Mouse (Mus musculus) megakaryocyte, embryonic 14.5 days (primary cell): Measurements from ENCODE around the gene Tifa. TPM values are rescaled to one million over a fixed set of nuclear protein-coding genes. Genes with fewer than 3 reads are reported as not detected.
A peak's percentile ranks its signal among the peaks of the same experiment; 100 is the strongest.

Experiments
- H3K27me3 ChIP-seq: replicated peaks from 2 replicates; pipeline ENCODE3; 2012; ENCODE audit warnings: inconsistent platforms
- H3K36me3 ChIP-seq: replicated peaks from 2 replicates; pipeline ENCODE3; 2012; ENCODE audit warnings: low read length, inconsistent platforms, mixed read lengths
- H3K4me1 ChIP-seq: 2 replicates; pipeline ENCODE4 v1.6.1; 2012; ENCODE audit warnings: inconsistent platforms
- H3K4me3 ChIP-seq: replicated peaks from 2 replicates; pipeline ENCODE3; 2012; ENCODE audit warnings: moderate library complexity, mild to moderate bottlenecking, inconsistent platforms
- H3K9me3 ChIP-seq: 2 replicates; pipeline ENCODE4 v1.6.1; 2012; ENCODE audit warnings: inconsistent platforms
- FLI1 ChIP-seq: IDR thresholded peaks from 2 replicates; pipeline ENCODE4 v1.6.1; 2012; ENCODE audit warnings: low read length, inconsistent platforms, mixed read lengths
- GATA1 ChIP-seq: IDR thresholded peaks from 3 replicates; pipeline ENCODE4 v1.6.1; 2012; ENCODE audit warnings: mixed read lengths, low read length, inconsistent platforms, borderline replicate concordance
- polyA plus RNA-seq: library from polyadenylated mRNA; stranded (reverse); fragments of >175 nt; gene quantifications from 2 replicates; pipeline ENCODE4 v1.2.3, GENCODE M21; 2012; ENCODE audit warnings: low replicate concordance; ENCODE audit not compliant: insufficient read depth

The Tifa gene
- polyA plus RNA-seq, 1 experiment = 131 TPM

DNA sequence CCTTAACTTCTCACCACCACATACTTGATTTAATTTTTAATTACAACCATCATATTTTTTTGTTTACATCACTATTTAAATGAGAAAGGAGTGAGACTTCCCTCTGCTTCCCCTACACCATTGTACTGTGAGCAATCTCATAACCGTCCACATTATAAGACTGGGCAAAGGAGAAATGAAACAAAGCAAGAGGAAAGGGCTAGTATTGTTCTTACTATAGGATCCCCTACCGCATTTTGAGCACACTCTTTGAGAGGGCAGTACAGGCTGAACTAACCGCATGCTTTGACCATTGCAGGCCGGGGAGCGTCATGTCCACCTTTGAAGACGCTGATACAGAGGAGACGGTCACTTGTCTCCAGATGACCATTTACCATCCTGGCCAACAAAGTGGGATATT, 6.7 kb downstream of the Tifa start:
- H3K4me1 ChIP-seq = peaks cover 33% of the 10 kb centered on the region
- no peak overlapping the region for H3K4me3 ChIP-seq
- TF ChIP-seq GATA1 (no peak), FLI1 (no peak)
- peaks cover 78% of the 10 kb centered on the region for H3K36me3 ChIP-seq
- H3K9me3 ChIP-seq = peaks cover 4% of the 10 kb centered on the region; the same call in 1 of the 2 replicates
- H3K27me3 ChIP-seq = no peaks in the 10 kb centered on the region

GRCm38 (mm10) chr3:127801162-127801561, 11.6 kb downstream of the Tifa start:
- H3K27me3 ChIP-seq = no peaks in the 10 kb centered on the region
- H3K4me1 ChIP-seq = peaks cover 53% of the 10 kb centered on the region
- TF ChIP-seq GATA1 (no peak), FLI1 (no peak)
- no peaks in the 10 kb centered on the region for H3K9me3 ChIP-seq
- H3K4me3 ChIP-seq = no peak overlapping the region
- peaks cover 64% of the 10 kb centered on the region for H3K36me3 ChIP-seq

- TF ChIP-seq GATA1 = no peak
- Histone ChIP-seq H3K4me3 (peak overlapping the region; percentile 88), H3K9me3 (no peaks in the 10 kb centered on the region), H3K4me1 (peaks cover 47% of the 10 kb centered on the region), H3K27me3 (no peaks in the 10 kb centered on the region), H3K36me3 (peaks cover 63% of the 10 kb centered on the region)
Measured at GRCm38 (mm10) chr3:127802814-127803213, 13.2 kb downstream of the Tifa start.

- Histone ChIP-seq H3K27me3 (no peaks in the 10 kb centered on the region), H3K9me3 (no peaks in the 10 kb centered on the region), H3K4me3 (no peak overlapping the region), H3K4me1 (peaks cover 47% of the 10 kb centered on the region), H3K36me3 (peaks cover 63% of the 10 kb centered on the region)
- TF ChIP-seq FLI1 (no peak), GATA1 (no peak)
Measured at GRCm38 (mm10) chr3:127804439-127804838, 14.8 kb downstream of the Tifa start.

DNA sequence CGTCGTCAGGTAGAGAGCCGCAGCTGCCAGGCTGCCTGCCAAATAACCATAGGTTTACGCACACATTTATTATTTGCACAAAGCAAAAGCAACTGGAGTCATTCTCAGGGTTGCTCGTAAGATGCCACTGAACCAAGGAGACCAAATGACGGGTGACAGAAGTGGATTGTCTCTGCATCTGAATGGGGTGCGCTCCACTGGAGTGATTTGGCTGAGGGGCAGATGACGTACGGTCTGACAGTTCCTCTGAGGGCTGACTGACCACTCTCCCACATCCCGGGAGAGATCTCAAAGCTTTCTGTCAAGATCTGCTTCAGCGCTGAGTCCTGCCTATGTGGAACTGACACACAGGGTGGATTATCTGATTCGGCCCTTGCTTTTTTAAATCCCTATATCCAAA, 15.5 kb downstream of the Tifa start:
- Histone ChIP-seq H3K27me3 (no peaks in the 10 kb centered on the region), H3K4me3 (no peak overlapping the region), H3K9me3 (no peaks in the 10 kb centered on the region), H3K4me1 (peaks cover 44% of the 10 kb centered on the region), H3K36me3 (peaks cover 63% of the 10 kb centered on the region)
- no peak for TF ChIP-seq FLI1
- TF ChIP-seq GATA1 = no peak

- H3K4me3 ChIP-seq = no peak overlapping the region
- no peaks in the 10 kb centered on the region for H3K9me3 ChIP-seq
- H3K36me3 ChIP-seq = peaks cover 67% of the 10 kb centered on the region
- TF ChIP-seq FLI1 (no peak), GATA1 (no peak)
- H3K4me1 ChIP-seq = peaks cover 42% of the 10 kb centered on the region
- no peaks in the 10 kb centered on the region for H3K27me3 ChIP-seq
Measured at GRCm38 (mm10) chr3:127805991-127806390, 16.4 kb downstream of the Tifa start.

DNA sequence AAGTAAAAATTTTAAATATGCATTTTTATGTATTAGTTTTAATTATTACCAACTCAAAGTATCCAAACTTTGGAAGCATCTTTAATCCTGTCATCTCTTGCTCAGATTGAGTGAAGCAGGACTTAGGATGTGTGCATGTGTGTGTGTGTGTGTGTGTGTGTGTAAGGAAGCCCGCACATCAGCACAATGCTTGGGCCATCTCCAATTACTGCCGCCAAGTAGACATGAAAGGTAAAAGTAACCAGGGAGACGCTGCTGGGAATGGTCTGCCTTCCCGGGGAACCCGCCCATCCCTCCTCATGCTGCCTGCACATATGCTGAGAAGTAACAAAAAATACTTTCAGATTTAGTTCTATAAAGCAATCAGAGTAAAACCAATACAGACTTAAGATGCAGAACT, 18.2 kb downstream of the Tifa start:
- Histone ChIP-seq H3K36me3 (peaks cover 74% of the 10 kb centered on the region), H3K9me3 (no peaks in the 10 kb centered on the region), H3K4me1 (peaks cover 24% of the 10 kb centered on the region), H3K27me3 (no peaks in the 10 kb centered on the region), H3K4me3 (no peak overlapping the region)
- TF ChIP-seq FLI1 (no peak), GATA1 (no peak)

GRCm38 (mm10) chr3:127809103-127809502, 19.5 kb downstream of the Tifa start:
- no peak overlapping the region for H3K4me3 ChIP-seq
- H3K27me3 ChIP-seq = no peaks in the 10 kb centered on the region
- H3K4me1 ChIP-seq = peaks cover 14% of the 10 kb centered on the region
- TF ChIP-seq FLI1 (no peak), GATA1 (no peak)
- H3K36me3 ChIP-seq = peaks cover 86% of the 10 kb centered on the region
- H3K9me3 ChIP-seq = no peaks in the 10 kb centered on the region

- H3K36me3 ChIP-seq = peaks cover 65% of the 10 kb centered on the region
- H3K9me3 ChIP-seq = no peaks in the 10 kb centered on the region
- H3K4me3 ChIP-seq = no peak overlapping the region
- H3K27me3 ChIP-seq = no peaks in the 10 kb centered on the region
- TF ChIP-seq GATA1 = no peak
- no peak for TF ChIP-seq FLI1
- H3K4me1 ChIP-seq = peaks cover 45% of the 10 kb centered on the region
Measured at GRCm38 (mm10) chr3:127817120-127817683, 27.6 kb downstream of the Tifa start.

DNA sequence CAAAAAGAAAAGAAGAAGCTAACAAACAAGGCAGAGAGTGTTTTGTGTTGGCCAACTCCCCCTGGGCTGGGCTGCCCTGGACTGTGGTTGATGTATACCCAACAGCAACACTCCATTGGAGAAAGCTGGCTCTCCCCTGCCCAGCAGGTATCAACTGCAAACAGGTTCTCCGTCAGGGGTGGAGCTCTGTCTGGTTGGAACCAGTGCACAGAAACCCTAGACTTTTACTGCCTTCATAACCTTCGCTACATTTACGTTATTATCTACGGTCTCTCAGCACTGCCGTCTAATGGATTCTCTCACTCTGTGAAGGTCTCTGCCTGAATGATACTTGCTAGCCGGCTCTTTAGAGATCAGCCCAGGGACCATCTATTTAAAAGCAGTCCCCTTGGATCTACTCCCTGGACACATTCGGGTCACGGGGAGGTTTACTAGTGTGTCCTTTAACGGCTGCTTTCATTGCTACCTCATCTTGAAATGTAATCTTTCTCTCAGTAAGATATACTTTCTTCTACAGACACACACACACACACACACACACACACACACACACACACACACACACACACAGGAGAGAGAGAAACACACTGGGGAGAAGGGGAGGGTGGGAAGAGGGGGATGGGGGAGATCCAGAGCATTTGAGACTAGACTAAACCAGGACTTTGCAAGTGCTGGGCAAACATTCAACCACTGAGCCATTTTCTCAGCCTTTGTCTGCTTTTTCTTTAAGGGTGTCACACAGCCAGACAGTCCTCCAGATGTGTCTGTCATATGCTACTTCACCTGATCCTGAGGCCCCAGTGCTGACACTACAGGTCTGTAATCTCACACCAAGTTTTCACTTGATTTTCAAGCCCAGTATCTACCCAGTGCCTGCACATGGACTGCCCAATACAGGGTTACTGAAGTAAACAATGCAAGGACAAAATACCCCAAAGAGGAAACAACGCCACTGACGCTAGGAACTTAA, 29.4 kb downstream of the Tifa start:
- TF ChIP-seq GATA1 = no peak
- no peak for TF ChIP-seq FLI1
- Histone ChIP-seq H3K27me3 (no peaks in the 10 kb centered on the region), H3K9me3 (no peaks in the 10 kb centered on the region), H3K36me3 (peaks cover 54% of the 10 kb centered on the region), H3K4me1 (peaks cover 58% of the 10 kb centered on the region), H3K4me3 (no peak overlapping the region)

- Histone ChIP-seq H3K27me3 (no peaks in the 10 kb centered on the region), H3K36me3 (peaks cover 50% of the 10 kb centered on the region), H3K9me3 (no peaks in the 10 kb centered on the region), H3K4me1 (peaks cover 73% of the 10 kb centered on the region), H3K4me3 (no peak overlapping the region)
- TF ChIP-seq FLI1 (no peak), GATA1 (no peak)
Measured at GRCm38 (mm10) chr3:127820400-127820799, 30.8 kb downstream of the Tifa start.
